Mouse (Mus musculus): ENCODE measurements around the gene Krt15.

- TF ChIP-seq CTCF (IDR thresholded peaks at IDR 0.05; ENCODE audit: extremely low read depth, insufficient read depth, insufficient read length, insufficient replicate concordance) (no peak), POLR2A (IDR thresholded peaks at IDR 0.05; ENCODE audit: low read depth, low read length) (no peak)
Observed at GRCm38 (mm10) chr11:100181725-100182124, 46.0 kb upstream of the Krt15 start.

All from spleen, adult 2 months (tissue).